Mouse (Mus musculus) heart, adult 9 months (tissue): ENCODE data around the gene Efna4.

Source experiments
- DNase-seq, 2 experiments: peaks; one replicate each; pipeline ENCODE4 v3.0.0; 2022; ENCODE audit warnings: low spot score in 2 of 2

Efna4 gene

DNA sequence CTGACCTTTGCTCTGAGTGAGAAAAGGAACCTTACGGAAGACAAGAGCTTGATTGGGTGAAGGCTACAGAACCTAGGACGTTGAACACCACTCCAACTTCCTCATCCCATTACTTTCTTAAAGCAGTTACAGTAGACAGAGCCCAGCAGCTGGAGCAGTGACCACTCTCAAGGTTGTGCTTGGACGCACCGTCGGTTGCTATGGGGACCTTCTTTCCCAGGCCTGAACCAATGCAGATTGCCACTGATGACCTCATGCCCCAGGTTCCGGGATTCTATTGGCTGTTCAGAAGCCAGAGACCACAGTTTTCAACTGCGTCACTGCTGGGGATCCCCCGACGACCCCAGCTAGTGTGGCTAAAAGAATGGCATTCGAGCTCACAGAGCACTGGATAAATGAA is 6.9 kb downstream of the Efna4 start:
- no peak for DNase-seq

DNA sequence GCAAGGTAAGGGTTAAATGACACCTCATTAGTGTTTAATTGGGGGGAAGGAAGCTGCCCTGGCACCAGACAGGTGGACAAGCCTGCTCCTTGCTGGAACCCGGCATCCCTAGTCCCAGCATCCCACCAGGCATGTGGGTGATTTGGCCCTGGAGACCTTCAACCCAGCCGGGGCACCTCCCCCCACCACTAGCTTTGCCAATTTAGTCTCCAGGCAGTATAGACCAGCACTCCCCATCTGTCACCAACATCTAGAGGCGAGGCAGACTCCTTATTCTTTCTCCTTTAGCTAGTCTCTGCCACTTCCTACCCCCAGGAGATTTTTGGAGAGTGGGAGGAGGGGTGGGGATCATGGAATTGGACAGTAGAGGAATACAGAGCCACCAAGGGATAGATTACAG is 7.5 kb downstream of the Efna4 start:
- no peak for DNase-seq

DNA sequence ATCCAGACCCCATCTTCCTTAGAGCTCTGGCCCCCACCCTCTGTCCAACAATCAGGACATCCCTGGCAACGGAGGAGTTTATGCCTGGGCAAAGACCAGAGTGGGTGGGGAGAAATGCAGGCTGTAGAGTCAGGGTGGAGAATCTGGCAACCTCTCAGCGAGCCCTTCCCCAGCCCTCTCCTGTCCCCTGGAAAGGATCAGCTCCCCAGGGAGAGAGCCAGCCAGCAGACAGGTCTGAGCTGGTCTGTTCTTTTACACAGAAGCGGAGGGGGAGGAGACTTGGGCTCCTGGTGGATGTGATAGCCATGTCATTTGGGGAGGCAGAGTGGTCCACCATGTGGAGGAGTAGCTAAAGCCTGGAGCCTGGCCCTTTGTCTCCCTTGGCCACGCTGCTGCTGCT is 9.2 kb downstream of the Efna4 start:
- no peak for DNase-seq

DNA sequence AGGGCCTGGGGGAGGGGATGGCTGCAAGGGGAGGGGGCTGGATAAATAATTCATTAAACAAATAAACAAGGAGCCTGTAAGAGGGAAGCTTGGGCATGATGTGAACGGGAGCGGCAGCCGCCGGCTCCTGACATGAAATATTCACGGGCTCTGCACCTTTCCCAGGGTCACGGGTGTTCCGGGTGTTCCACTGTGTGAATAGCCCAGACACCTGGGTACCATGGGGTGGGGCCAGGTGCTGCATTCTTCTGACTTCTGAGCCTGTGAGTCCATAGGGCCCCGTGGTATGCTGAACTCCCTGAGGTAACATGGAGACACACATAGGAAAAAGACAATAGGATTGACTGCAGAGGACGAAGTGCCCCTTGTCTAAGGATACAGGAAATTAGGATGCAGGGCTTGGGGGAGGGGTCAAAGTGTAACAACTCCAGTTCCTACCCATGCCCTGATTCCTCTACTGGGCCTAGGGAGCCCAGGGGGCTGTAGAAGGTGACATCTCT is 10.4 kb downstream of the Efna4 start:
- DNase-seq, result no peak

DNA sequence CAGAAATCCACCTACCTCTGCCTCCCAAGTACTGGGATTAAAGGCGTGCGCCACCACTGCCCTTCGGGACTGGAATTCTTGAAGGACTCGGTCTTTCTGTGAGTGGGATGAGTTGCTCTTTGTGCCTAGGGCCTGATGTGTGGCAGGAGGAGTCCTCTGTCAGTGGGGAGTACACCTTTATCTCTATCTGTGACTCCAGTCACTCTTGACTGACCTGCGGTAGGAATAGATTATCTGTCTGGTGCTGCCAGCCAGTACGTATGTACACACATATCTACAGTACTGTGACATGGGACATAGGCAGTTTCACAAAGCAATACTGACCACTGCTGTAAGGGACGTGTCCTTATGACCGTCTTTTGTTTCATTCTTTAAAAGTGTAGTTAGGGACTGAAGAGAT is 11.9 kb downstream of the Efna4 start:
- no peak for DNase-seq

DNA sequence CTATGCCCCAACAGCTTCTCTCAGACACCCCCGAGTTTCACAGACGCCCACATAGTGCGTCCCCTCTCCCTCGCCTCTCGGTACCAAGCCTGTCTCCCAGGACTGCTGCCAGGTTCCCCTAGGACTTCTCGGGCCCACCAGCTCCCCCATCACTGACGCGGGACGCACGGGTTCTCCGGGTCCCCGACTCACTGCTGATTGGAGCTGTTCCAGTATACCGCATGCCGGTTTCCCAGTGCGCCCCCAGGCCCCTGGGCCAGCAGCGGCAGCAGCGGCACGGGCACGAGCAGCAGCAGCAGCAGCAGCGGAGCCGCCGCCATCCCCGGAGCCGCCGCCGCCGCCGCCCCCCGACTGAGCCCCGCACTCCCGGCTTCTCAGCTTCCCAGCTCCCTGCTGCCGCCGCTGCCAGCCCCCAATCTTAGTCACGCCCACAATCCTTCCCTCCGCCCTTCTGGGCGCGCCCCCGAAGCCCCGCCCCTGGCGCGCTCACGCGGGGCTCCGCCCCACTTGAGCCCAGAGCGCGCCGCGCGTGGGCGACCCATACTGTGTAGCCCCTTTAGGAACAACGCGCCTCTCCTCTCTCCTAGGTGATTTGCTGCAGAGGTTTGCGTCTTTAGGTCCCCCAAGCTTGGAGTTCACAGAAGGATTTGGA is 15.2 kb downstream of the Efna4 start, which contains the start of gene Efna3:
TSS of gene Efna3 (minus strand) at position 452 of the 652 bp plus-strand sequence.
- DNase-seq, result peak; percentile 52 to 62

DNA sequence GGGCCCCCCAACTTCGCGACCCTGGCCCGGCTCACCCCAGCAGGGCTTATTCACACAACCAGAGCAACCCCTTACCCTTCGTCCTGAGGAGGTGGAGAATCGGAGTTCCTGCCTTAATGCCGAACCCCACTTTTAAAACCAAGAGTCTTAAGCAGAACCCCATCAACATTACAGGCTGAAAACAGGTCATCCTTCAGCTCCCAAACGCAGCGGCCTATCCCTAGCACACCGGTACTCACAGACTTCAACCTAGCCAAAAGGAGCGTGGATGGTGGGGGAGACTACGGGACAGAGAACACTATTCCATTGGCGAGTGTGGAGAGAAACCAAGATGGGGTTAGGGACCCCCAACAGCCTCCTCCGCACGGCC is 15.7 kb downstream of the Efna4 start:
- no peak for DNase-seq

DNA sequence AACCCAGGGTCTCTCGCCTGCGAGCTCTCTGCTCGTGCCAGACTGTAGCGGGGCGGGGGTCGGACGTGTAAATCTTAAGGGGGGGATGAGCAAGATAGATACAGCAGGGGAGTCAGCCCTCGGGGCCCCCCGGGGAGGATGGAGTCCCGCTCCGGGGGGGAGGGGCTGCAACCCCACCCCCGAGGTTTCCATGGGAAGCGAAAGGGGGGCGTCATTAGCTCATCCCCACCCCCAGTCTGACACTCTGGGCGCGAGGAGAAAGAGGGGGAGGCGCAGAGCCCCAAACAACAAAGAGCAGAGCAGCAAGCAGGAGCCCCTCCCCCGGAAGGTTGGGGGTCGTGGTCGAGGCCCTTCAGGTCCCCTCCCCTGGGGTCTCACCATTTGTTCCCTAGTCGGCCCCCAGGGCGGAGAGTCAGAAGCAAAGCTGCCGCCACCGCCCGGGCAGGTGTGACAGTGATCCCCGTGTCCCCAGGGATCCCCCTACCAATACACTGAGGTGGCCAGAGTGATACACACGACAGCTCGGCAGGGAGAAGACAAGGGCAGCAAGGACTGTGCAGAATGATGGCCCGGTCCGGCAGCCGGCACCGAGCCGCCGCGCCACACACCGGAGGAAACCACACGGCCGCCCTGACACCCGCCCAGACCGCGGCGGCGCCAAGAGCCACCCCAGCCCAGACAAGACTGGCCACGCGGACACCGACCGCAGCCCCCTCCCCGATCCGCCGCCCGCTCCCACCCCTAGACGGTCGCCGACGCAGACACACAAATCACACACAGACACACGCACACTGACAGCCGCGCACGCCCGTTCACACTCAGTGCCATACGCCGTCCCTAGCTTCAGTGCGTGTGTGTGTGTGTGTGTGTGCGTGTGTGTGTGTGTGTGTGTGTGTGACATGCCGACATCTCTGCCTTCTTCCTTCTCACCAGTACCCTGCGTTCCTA is 16.4 kb downstream of the Efna4 start:
- no peak for DNase-seq

DNA sequence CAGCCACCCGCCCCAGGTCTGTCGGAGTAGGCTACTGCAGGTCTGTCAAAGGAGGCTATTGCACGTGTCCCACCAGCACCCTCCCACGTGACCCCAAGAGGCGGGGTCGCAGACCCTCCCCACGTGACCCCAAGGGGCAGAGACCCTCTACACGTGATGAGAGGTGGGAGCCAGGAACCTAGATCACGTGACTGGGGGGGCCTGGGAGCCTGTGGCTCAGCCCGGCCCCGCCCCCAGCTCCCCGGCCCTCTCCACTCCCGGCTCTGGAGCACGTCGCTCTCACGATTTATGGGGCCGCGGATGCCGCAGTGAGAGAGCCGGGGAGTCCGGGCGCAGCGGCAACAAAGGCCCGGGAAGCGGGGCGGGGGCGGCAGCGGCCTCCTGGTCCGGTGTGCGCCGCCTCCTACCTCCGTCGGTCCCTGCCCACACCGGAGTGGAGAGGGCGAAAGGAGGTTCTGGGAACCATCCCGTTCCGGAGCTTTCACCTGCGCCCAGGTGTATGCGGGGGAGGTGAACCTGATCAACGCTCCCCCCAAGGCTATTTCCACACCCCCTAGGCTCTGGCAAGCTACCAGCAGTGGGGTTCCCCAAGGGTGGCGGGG is 17.1 kb downstream of the Efna4 start:
- no peak for DNase-seq

DNA sequence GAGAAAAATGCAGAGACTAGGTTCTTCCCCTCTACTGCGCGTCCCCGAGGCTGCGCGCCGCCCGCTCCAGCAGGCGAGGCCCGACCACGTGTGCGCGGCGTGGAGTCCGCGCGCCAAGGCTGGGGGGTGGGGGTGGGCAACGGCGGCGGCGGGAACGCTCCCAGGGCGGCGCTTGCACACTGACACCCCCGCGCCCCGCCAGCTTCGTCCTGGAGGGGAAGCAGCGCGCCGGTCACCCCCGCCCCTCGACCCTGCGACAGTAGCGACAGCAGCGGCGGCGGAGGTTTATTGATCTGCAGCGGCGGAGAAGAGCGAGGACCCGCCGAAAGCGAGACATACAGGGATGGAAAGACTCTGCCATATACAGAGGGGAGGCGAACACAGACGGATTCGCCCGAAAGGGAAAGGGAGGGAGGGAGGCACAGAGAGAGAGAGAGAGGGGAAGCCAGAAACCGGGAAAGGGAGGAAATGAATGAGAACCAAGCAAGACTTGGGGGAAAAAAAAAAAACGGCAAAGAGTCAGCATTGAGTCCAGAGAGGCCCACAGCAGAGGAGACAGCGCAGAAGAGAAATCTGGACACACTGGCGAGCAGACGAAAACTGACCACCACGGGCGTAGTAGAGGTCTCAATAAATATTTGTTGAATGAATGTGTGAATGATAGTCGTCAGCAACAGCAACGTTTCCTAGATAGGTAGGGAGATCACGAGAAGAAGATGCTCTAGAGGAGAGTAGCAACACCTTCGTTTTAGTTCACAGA is 18.1 kb downstream of the Efna4 start:
- DNase-seq, result no peak

DNA sequence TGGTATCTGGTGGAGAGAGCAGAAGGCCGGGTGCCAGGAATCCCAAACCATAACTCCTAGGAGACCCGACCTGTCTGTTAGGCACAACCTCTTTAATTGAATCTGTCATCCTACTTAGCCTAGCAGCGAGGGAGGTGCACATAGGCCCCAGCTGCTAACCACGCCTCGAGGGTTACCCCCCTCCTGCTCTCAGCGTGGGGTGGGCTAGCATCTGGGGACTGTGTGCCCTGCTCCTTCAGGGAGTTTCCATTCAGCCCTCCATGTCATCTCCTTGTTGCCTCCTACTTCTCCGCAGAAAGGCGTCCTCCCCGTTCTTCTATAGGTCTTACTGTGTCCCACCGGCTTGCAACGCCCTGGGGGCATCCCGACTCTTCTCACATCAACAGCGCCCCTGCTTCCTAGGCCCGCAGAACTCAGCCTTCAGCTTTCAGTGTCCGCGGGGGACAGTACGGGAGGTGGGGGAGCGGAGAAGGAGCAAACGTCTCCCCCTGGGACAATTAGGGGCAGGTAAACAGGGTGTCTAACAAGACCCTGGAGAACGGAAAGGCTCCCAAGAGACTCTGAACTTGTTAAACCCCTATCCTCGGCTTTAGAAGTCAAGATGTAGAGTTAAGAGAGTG is 18.7 kb downstream of the Efna4 start:
- DNase-seq, result no peak

DNA sequence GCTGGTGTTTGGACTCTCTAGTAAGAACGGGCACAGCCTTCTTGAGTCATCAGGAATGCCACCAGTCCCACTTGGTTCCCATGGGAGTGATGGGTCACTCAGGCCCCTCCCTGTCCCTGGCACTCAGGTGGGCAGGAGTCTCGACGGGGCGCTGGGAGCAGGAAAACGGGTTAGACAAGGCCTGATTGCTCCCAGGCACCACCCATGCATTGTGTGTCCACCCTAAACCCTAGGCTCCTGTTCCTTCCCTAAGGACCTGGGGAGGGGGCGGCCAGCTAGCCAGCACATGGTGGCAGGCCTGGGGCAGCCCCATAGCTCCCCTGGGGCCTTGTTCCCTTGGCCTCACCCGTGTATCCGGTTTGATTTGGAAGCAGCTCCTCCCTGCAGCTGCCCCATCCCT is 19.5 kb downstream of the Efna4 start:
- DNase-seq, result no peak

DNA sequence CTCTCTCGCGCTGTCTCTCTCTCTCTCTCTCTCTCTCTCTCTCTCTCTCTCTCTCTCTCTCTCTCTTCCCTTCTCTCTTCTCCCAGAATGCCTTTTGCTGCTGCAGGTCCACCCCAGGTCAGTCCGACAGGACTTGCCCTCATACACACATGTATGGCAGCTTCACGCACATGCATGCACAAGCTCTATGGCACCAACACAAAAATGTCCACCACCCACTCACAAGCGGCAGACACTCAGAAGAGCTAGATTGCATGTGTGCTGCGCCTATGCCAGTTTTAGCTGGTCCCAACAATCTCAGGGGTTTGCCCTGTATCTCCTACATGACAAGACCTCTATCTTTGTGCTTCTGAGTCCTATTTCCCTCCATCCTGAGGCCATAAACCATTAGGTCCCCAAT is 20.6 kb downstream of the Efna4 start:
- no peak for DNase-seq

DNA sequence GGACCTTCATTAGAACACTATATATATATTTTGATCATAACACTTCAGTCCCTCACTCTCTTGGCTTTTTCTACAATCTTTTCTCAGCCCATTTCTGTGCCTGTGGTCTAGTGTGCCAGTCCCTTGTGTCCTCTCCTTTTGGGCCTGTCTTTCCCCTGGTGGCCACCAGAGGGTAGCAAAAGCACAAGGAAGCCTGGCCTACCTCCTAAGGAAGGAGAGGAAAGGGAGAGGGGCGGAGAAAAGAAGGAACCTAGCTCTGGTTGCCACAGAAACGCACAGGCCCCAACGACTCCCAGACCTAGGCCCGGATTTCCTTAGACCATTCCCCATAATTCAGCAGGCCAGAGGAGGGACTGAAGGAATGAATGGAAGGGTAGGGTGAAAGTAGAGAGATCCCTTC is 21.0 kb downstream of the Efna4 start:
- DNase-seq, result peak; percentile 75 to 85

DNA sequence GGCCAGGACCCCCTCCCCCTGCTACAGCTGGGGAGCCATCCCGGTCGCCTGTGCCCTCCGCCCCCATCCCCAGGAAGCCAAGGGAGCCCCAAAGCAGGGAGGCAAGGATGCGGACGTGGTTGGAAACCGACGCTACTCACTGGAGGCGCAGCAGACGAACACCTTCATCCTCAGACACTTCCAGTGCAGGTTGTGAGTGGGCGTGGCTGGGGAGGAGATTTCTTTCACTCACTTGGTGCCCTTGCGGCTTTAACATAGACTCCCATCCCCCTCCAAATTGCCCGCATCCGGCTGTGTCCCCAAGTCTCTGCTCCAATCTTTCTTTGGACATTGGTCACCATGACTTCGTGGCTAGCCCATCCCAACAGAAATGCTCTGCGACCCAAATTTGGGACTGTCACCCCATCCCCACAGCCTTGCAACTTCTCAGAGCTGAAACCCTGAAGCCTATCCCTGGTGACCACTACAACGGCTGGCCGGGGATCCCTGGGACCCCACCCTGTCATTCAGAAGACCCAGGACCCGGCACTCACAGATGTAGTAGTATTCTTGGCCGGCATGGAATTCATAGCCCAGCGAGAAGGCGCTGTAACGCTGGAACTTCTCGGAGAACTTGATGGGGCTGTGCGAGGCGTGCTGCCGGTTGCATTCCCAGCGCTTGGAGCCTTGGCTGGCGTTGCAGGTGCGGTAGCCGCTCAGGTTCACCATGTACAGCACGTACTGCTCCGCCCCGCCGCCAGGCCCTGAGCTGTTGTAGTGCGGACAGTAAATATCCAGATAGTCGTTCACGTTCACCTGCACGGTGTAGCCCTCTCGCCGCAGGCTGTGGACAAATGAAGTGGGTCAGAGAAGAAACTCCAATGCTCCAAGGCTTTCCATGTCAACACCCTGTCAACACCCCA is 21.6 kb downstream of the Efna4 start:
- no peak for DNase-seq

DNA sequence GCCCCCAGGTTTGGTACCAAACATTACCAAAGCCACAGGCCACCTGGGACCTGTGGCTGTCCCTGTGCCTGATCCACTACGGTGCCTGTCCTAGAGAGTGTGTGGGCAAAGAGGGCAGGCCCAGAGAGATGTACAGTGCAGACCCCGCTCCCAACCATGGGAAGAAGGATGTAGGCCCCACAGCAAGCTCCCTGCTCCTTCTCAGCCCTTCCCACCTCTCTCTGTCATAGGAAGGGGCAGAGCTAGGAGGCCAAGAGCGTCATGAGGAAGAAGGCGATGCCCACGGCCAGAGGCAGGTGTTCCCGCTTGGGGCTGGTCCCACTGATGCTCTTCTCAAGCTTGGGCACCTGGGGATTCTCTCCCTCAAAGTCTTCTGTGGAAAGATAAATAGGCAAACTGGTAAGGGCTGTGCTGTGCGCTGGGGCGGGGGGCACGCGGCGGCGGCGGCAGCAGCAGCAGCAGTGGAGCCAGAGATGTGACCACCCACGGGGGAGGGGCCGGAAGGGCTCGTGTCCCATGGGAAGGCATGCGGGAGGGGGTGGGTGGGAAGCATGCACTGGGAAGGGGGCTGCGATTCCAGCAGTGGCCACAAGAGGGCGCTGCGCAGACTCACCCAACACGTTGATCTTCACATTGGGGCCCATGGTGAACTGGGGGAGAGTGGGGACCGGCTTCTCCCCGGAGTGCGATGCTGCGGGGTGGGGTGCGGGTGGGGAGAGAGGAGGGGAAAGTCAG is 22.5 kb downstream of the Efna4 start:
- DNase-seq, result peak; percentile 70 to 71

DNA sequence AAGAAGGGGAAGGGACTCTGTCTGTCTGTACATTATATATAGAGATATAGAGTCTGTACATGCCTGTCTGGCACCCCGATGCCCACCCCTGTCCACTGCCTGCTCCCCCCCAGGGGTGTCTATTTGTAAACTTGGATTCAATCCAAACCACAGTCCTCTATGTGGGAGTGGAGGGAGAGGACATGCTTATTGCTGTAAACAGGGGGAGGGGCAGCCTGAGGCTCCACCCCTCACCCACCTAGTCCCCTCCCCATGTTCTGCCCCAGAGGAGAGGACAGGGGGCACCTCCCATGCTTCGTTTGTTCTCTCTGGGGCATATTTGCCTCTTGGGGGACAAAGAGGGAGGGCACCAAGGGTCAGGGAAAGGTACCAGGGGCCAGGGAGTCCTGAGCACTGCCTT is 23.0 kb downstream of the Efna4 start:
- DNase-seq, result no peak

DNA sequence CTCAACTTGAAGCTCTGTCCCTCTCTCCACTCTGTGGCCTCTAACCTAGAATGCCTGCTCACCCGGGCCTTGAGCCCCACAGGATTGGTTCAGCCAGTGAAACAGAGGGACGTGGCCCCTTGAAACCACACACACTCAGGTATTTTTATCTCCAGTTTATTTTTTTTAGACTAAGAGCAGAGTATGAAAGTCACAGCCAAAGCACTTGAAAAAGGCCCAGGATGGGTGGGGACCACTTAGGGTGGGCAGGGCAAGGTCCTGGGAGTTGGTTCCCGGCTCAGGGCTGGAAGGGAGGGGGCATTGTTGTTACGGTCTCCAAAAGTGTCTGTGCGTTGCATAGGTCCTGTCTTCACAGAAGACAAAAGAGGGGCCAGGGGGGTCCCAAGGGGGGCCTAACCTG is 23.5 kb downstream of the Efna4 start:
- DNase-seq, result no peak

DNA sequence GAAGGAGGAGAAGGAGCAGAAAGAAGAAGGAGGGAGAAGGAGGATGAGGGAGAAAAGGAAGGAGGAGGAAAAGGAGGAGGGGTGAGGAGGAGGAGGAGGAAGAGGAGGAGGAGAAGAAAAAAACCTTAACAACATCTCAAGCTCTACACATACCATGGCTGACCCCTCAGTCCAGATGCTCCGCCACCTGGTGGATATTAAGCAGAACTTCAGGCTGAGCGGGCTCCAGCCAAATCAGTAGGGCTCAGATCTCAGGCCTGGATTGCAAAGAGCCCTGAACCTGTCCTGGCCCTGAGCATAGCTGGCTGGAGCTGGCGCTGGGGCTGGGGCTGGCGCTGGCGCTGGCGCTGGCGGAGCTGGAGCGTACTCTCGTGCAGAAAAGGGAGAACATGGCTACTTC is 29.7 kb downstream of the Efna4 start:
- peak; percentile 49 to 68 for DNase-seq
